Mouse (Mus musculus) cortical plate, adult 2 months (tissue): ENCODE data around the gene Cutc.

Experiments
- CTCF ChIP-seq: fragments of 200-500 bp; IDR thresholded peaks from 2 replicates; pipeline ENCODE4 v1.5.1; 2011; ENCODE audit warnings: mild to moderate bottlenecking, control low read depth, low read length; ENCODE audit not compliant: insufficient read depth; ENCODE audit errors: extremely low read depth
- POLR2A ChIP-seq: fragments of 200-500 bp; IDR thresholded peaks from 2 replicates; pipeline ENCODE4 v1.6.1; 2011; ENCODE audit warnings: mild to moderate bottlenecking, low read length, control low read depth; ENCODE audit not compliant: insufficient read depth; ENCODE audit errors: extremely low read depth

- TF ChIP-seq CTCF (no peak), POLR2A (no peak)
These were observed 18.7 kb downstream of the Cutc start for GRCm38 (mm10) chr19:43771499-43771969.
